Mouse (Mus musculus) embryonic facial prominence, embryonic 15.5 days (tissue): ENCODE results near the gene Kap. TPM values are rescaled to one million over a fixed set of nuclear protein-coding genes. Genes with fewer than 3 reads are reported as not detected.
"Not testable (repeated sequence)": the region's sequence is repeated elsewhere in the genome, so short reads cannot be mapped to it uniquely, and the experiment has no call there.

Source experiments
- ATAC-seq: fragments of 200-750 bp; cut with Nextera tagmentation; 2 replicates; pipeline ENCODE4 v1.8.0; 2017; ENCODE audit warnings: low read depth, moderate TSS enrichment; ENCODE audit not compliant: insufficient number of reproducible peaks, low FRiP score, low TSS enrichment
- H3K27ac ChIP-seq: fragments of 300-500 bp; sonication (generic); replicated peaks from 2 replicates; pipeline ENCODE4 v1.5.1; 2015; ENCODE audit warnings: mild to moderate bottlenecking, inconsistent platforms
- H3K27me3 ChIP-seq: fragments of 300-500 bp; sonication (generic); 2 replicates; pipeline ENCODE4 v1.6.1; 2015; ENCODE audit warnings: inconsistent platforms
- H3K36me3 ChIP-seq: fragments of 300-500 bp; sonication (generic); 2 replicates; pipeline ENCODE4 v1.6.1; 2015; ENCODE audit warnings: mild to moderate bottlenecking, inconsistent platforms
- H3K4me1 ChIP-seq: fragments of 300-500 bp; sonication (generic); 2 replicates; pipeline ENCODE4 v1.6.1; 2015; ENCODE audit warnings: inconsistent platforms
- H3K4me2 ChIP-seq: fragments of 300-500 bp; sonication (generic); replicated peaks from 2 replicates; pipeline ENCODE4 v1.6.1; 2015; ENCODE audit warnings: mild to moderate bottlenecking, inconsistent platforms
- H3K4me3 ChIP-seq: fragments of 300-500 bp; sonication (generic); replicated peaks from 2 replicates; pipeline ENCODE4 v1.5.1; 2015; ENCODE audit warnings: mild to moderate bottlenecking, inconsistent platforms
- H3K9ac ChIP-seq: fragments of 300-500 bp; sonication (generic); 2 replicates; pipeline ENCODE4 v1.6.1; 2015; ENCODE audit warnings: inconsistent platforms
- H3K9me3 ChIP-seq: fragments of 300-500 bp; sonication (generic); replicated peaks from 2 replicates; pipeline ENCODE4 v1.6.1; 2016; ENCODE audit warnings: inconsistent platforms
- WGBS: fragments of 180-500 bp; shearing (Covaris S2); methylation state at CpG from one replicate; pipeline ENCODE4 v1.1.7; 2015; 5-methylcytosine and 5-hydroxymethylcytosine counted together
- polyA plus RNA-seq: library from polyadenylated mRNA; unstranded; fragments of >200 nt; fragmentation: Nextera tagmentation; extraction: Ambion mirVana; gene quantifications from 2 replicates; pipeline ENCODE4 v1.2.1, GENCODE M21; 2015

Gene Kap
- not detected in 2 replicates for polyA plus RNA-seq

DNA sequence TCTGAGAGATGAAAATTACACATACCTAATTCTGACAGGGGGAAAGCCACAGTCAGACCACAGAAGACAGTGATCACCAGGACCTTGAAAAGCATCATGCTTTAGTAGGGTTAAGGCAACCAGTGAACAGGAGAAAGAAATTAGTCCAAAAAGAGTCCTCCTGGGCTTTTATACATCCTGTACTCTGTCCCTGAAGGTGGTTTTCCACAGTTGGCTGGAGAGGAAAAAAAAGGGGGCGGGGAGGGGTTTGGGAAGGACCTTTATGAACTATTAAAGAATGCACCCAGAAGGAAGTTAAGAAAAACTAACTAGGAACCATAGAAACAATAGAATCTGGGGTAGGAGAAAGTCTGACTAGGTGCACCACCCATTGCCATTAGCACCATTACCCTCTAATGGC lies at the start of gene Kap:
Gene Kap (minus strand): TSS at position 237 of the 400 bp plus-strand sequence.
- H3K9ac ChIP-seq: no peak within 1 kb of the TSS
- H3K36me3 ChIP-seq: no peaks in the 10 kb centered on the region
- 54% methylated on average over 1 of the region's 1 CpGs for whole genome bisulfite sequencing
- H3K4me1 ChIP-seq: no peaks in the 10 kb centered on the region
- H3K27me3 ChIP-seq: no peaks in the 10 kb centered on the region
- no peak within 1 kb of the TSS for H3K4me3 ChIP-seq
- H3K9me3 ChIP-seq: no peaks in the 10 kb centered on the region
- H3K4me2 ChIP-seq: no peak within 1 kb of the TSS
- H3K27ac ChIP-seq: no peak within 1 kb of the TSS
- ATAC-seq: no peak

GRCm38 (mm10) chr6:133885871-133886415 lies 32.4 kb upstream of the Kap start:
- no peak; the same call in 1 of the 2 replicates for ATAC-seq
- Histone ChIP-seq H3K9ac (no peak overlapping the region), H3K4me2 (no peak overlapping the region), H3K27me3 (no peaks in the 10 kb centered on the region), H3K27ac (no peak overlapping the region), H3K36me3 (no peaks in the 10 kb centered on the region), H3K9me3 (no peaks in the 10 kb centered on the region), H3K4me3 (no peak overlapping the region), H3K4me1 (no peaks in the 10 kb centered on the region)
- 82% methylated on average over 5 of the region's 5 CpGs for WGBS

DNA sequence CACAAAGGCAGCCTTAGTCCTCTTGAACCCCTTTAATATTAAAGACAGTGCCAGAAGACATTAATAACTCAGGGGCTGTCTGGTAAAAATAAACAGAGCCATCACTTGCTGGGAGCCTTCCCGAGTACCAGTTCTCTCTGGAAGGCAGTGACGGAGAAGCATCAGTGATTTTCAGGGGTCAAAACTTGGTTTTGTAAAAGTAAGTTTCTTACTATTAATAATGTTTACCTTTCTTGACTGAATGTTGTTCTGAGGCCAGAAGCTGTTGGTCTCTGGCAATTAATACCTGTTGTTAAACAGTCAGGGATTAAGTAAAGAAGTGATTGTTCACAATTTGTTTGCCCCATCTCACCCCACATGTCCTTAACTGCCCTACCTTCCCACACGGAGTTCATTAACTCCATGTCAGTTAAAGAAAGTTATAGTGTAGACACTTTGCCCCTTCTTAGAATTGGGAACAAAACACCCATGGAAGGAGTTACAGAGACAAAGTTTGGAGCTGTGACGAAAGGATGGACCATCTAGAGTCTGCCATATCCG lies 30.0 kb upstream of the Kap start:
- WGBS: 80% methylated on average over 5 of the region's 5 CpGs
- no peak overlapping the region for H3K4me3 ChIP-seq
- no peak overlapping the region for H3K27ac ChIP-seq
- no peaks in the 10 kb centered on the region for H3K9me3 ChIP-seq
- H3K4me1 ChIP-seq: no peaks in the 10 kb centered on the region
- no peak overlapping the region for H3K4me2 ChIP-seq
- H3K27me3 ChIP-seq: no peaks in the 10 kb centered on the region
- no peak overlapping the region for H3K9ac ChIP-seq
- no peak for ATAC-seq
- no peaks in the 10 kb centered on the region for H3K36me3 ChIP-seq

DNA sequence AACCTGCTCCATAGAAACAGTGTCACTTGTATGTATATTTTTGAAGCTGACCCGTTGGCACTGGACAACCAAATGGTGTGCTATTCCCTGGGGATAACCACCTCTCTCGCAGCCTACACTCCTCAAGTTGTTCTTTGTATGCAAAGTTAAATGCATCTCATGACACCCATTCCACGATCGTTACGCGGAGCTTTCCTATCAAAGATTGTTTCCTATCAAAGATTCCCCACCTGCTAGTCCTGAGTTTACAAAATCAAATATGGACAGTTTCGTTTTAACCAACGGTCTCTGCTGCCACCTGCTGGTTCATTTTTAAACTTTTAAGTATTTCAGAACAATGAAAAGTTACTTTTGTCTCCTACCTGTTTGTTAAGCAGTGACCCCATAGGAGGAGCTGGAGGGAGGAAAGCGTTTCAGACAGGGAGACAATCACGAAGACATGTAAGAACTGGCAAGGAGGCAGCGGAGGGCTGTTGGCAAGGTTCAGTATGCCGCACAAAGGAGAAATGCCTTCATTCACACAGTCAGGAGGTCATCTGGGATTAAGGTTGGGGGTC lies 22.4 kb upstream of the Kap start:
- ATAC-seq: no peak
- no peak overlapping the region for H3K27ac ChIP-seq
- no peaks in the 10 kb centered on the region for H3K9me3 ChIP-seq
- no peaks in the 10 kb centered on the region for H3K36me3 ChIP-seq
- H3K9ac ChIP-seq: no peak overlapping the region
- 30% methylated on average over 12 of the region's 12 CpGs for WGBS
- H3K4me2 ChIP-seq: no peak overlapping the region
- no peak overlapping the region for H3K4me3 ChIP-seq
- no peaks in the 10 kb centered on the region for H3K4me1 ChIP-seq
- H3K27me3 ChIP-seq: no peaks in the 10 kb centered on the region

DNA sequence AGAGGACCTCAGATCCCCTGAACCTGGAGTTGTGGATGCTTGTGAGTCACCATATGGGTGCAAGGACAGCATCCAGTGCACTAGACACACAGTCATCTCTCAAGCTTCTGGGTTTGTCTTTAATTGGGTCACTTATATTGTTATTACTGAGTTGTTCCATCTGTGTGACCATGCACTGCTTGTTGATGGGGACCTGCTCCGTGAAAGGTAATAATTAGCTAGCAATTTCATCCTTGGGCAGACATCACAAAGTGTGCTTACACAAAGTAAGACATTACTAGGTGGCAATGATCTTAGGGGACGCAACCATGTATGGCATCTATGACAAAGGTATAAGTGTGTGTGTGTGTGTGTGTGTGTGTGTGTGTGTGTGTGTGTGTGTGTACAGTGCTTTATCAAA lies 19.1 kb upstream of the Kap start:
- no peaks in the 10 kb centered on the region for H3K4me1 ChIP-seq
- no peak overlapping the region for H3K27ac ChIP-seq
- no peak overlapping the region for H3K9ac ChIP-seq
- H3K4me3 ChIP-seq: no peak overlapping the region
- no peaks in the 10 kb centered on the region for H3K9me3 ChIP-seq
- H3K36me3 ChIP-seq: no peaks in the 10 kb centered on the region
- H3K4me2 ChIP-seq: no peak overlapping the region
- ATAC-seq: no peak
- WGBS: 61% methylated on average over 2 of the region's 2 CpGs
- no peaks in the 10 kb centered on the region for H3K27me3 ChIP-seq

GRCm38 (mm10) chr6:133871131-133871530 lies 17.6 kb upstream of the Kap start:
- Histone ChIP-seq H3K4me3 (no peak overlapping the region), H3K4me2 (no peak overlapping the region), H3K4me1 (no peaks in the 10 kb centered on the region), H3K27ac (no peak overlapping the region), H3K36me3 (no peaks in the 10 kb centered on the region), H3K9ac (no peak overlapping the region), H3K9me3 (no peaks in the 10 kb centered on the region), H3K27me3 (no peaks in the 10 kb centered on the region)
- no peak for ATAC-seq
- WGBS: 62% methylated on average over 1 of the region's 1 CpGs

GRCm38 (mm10) chr6:133868381-133868780 lies 14.8 kb upstream of the Kap start:
- no peak overlapping the region for H3K27ac ChIP-seq
- no peak overlapping the region for H3K4me2 ChIP-seq
- 81% methylated on average over 1 of the region's 1 CpGs for WGBS
- no peak overlapping the region for H3K9ac ChIP-seq
- H3K36me3 ChIP-seq: no peaks in the 10 kb centered on the region
- H3K9me3 ChIP-seq: no peaks in the 10 kb centered on the region
- no peak for ATAC-seq
- H3K4me3 ChIP-seq: no peak overlapping the region
- no peaks in the 10 kb centered on the region for H3K27me3 ChIP-seq
- H3K4me1 ChIP-seq: no peaks in the 10 kb centered on the region

GRCm38 (mm10) chr6:133855871-133856270 lies 2.3 kb upstream of the Kap start:
- Histone ChIP-seq H3K9me3 (no peaks in the 10 kb centered on the region), H3K4me2 (no peak overlapping the region), H3K27me3 (no peaks in the 10 kb centered on the region), H3K36me3 (no peaks in the 10 kb centered on the region), H3K9ac (no peak overlapping the region), H3K4me3 (no peak overlapping the region), H3K27ac (no peak overlapping the region), H3K4me1 (no peaks in the 10 kb centered on the region)
- ATAC-seq: no peak
- 69% methylated on average over 2 of the region's 2 CpGs for WGBS

GRCm38 (mm10) chr6:133849359-133849758 lies 4.2 kb downstream of the Kap start:
- Histone ChIP-seq H3K9me3 (no peaks in the 10 kb centered on the region), H3K27me3 (no peaks in the 10 kb centered on the region), H3K27ac (no peak overlapping the region), H3K4me2 (no peak overlapping the region), H3K4me1 (no peaks in the 10 kb centered on the region), H3K4me3 (no peak overlapping the region), H3K9ac (no peak overlapping the region), H3K36me3 (no peaks in the 10 kb centered on the region)
- whole genome bisulfite sequencing: 63% methylated on average over 2 of the region's 2 CpGs
- ATAC-seq: no peak

GRCm38 (mm10) chr6:133848861-133849260 lies 4.7 kb downstream of the Kap start:
- H3K4me1 ChIP-seq, H3K9me3 ChIP-seq, H3K27ac ChIP-seq, H3K4me3 ChIP-seq, ATAC-seq, H3K36me3 ChIP-seq, H3K4me2 ChIP-seq, H3K9ac ChIP-seq, H3K27me3 ChIP-seq: not testable (repeated sequence)
- WGBS: 84% methylated on average over 6 of the region's 6 CpGs

GRCm38 (mm10) chr6:133838296-133838995 lies 15.1 kb downstream of the Kap start:
- not testable (repeated sequence) for ATAC-seq, H3K4me2 ChIP-seq, H3K27me3 ChIP-seq, H3K9ac ChIP-seq, H3K4me3 ChIP-seq, H3K36me3 ChIP-seq, H3K9me3 ChIP-seq, H3K4me1 ChIP-seq, H3K27ac ChIP-seq
- 88% methylated on average over 29 of the region's 29 CpGs for WGBS
